Mouse (Mus musculus) heart, adult 2 months (tissue): ENCODE data around the gene Kdr. TPM values are rescaled to one million over a fixed set of nuclear protein-coding genes. Genes with fewer than 3 reads are reported as not detected.

Experiments
- DNase-seq, 2 experiments: peaks; one replicate each; pipeline ENCODE4 v3.0.0; 2021
- H3K27ac ChIP-seq: fragments of 200-600 bp; 2 replicates; pipeline ENCODE4 v1.8.1; 2022
- H3K27me3 ChIP-seq: fragments of 200-500 bp; 2 replicates; pipeline ENCODE4 v1.6.1; 2012; ENCODE audit warnings: mild to moderate bottlenecking, low read length, inconsistent platforms, mixed read lengths; ENCODE audit not compliant: control insufficient read depth, insufficient read depth
- H3K36me3 ChIP-seq: fragments of 200-500 bp; 2 replicates; pipeline ENCODE4 v1.6.1; 2012; ENCODE audit warnings: low read length, inconsistent platforms; ENCODE audit not compliant: control insufficient read depth, insufficient read depth
- H3K4me1 ChIP-seq: fragments of 200-500 bp; 2 replicates; pipeline ENCODE4 v1.6.1; 2011; ENCODE audit warnings: low read length; ENCODE audit not compliant: control insufficient read depth, insufficient read depth
- H3K4me3 ChIP-seq: fragments of 200-600 bp; 2 replicates; pipeline ENCODE4 v1.8.1; 2022
- H3K79me2 ChIP-seq: fragments of 200-500 bp; replicated peaks from 2 replicates; pipeline ENCODE4 v1.6.1; 2012; ENCODE audit warnings: mild to moderate bottlenecking, inconsistent platforms, low read length, moderate library complexity, mixed read lengths; ENCODE audit not compliant: control insufficient read depth, insufficient read depth
- H3K9ac ChIP-seq: fragments of 200-500 bp; 2 replicates; pipeline ENCODE4 v1.6.1; 2012; ENCODE audit warnings: low read depth, mild to moderate bottlenecking, control low read depth, inconsistent platforms, low read length, mixed read lengths
- CTCF ChIP-seq: fragments of 200-600 bp; IDR thresholded peaks from 2 replicates; pipeline ENCODE4 v1.8.1; 2022; ENCODE audit warnings: antibody characterized with exemption, mild to moderate bottlenecking, moderate library complexity
- EP300 ChIP-seq: fragments of 200-500 bp; IDR thresholded peaks from 2 replicates; pipeline ENCODE4 v1.6.1; 2011; ENCODE audit warnings: low read depth, low read length, control low read depth; ENCODE audit not compliant: insufficient read depth
- POLR2A ChIP-seq: fragments of 200-500 bp; IDR thresholded peaks from 2 replicates; pipeline ENCODE4 v1.6.1; 2011; ENCODE audit warnings: mild to moderate bottlenecking, low read depth, low read length, control low read depth; ENCODE audit not compliant: insufficient read depth
- WGBS: fragments of 180-500 bp; shearing (Covaris S2); methylation state at CpG from one replicate; pipeline ENCODE4 v1.1.7; 2018; 5-methylcytosine and 5-hydroxymethylcytosine counted together
- intact Hi-C: fragments of 180-260 bp; cut with DNase I; formaldehyde crosslinking; loops from one replicate; pipeline ENCODE4 v1.15.1; 2025
- polyA plus RNA-seq: library from polyadenylated mRNA; depleted of rRNA; stranded (reverse); fragments of >200 nt; gene quantifications from 2 replicates; pipeline ENCODE4 v1.2.3, GENCODE M21; 2012
- total RNA-seq, 2 experiments: library from RNA; stranded (reverse); gene quantifications; 2 replicates each; pipeline ENCODE4 v1.2.3; 2021

Kdr gene
- total and polyA plus RNA-seq, 3 experiments: 38.3 to 78.2 (median 70.7) TPM

GRCm38 (mm10) chr5:75974543-75975130 lies 3.6 kb downstream of the Kdr start:
- Histone ChIP-seq H3K27me3 (0 out of 2 replicates have a peak, but pooled peaks cover 2% of the 10 kb centered on the region), H3K36me3 (peaks cover 31% of the 10 kb centered on the region), H3K4me1 (peaks cover 6% of the 10 kb centered on the region), H3K79me2 (no peaks in the 10 kb centered on the region), H3K9ac (no peak overlapping the region; the same call in 1 of the 2 replicates), H3K27ac (peak overlapping the region; percentile 94), H3K4me3 (peak overlapping the region; percentile 82)
- intact Hi-C loops: loop anchor here (10.0 kb wide), 1 partner anchor 140 kb away; no protein-coding TSS in a partner anchor
- WGBS: 39% methylated on average over 7 of the region's 7 CpGs
- peak; percentile 38 to 51 for DNase-seq
- TF ChIP-seq CTCF (no peak), POLR2A (no peak), EP300 (peak; percentile 69; the same call in 1 of the 2 replicates)

- TF ChIP-seq POLR2A (peak; percentile 14; the same call in 1 of the 2 replicates), EP300 (peak; percentile 69; the same call in 1 of the 2 replicates), CTCF (0 out of 2 replicates have a peak, but pooled peaks have one; percentile 4)
- H3K27ac ChIP-seq: peak overlapping the region; percentile 73
- H3K4me3 ChIP-seq: no peak overlapping the region; the same call in 1 of the 2 replicates
- peaks cover 10% of the 10 kb centered on the region for H3K4me1 ChIP-seq
- intact Hi-C loops: loop anchor here (1.0 to 10.0 kb wide), 2 partner anchors 37 to 145 kb away; no protein-coding TSS in a partner anchor
- H3K9ac ChIP-seq: no peak overlapping the region
- 36% methylated on average over 3 of the region's 3 CpGs for WGBS
- peaks cover 64% of the 10 kb centered on the region for H3K36me3 ChIP-seq
- peaks cover 3% of the 10 kb centered on the region; the same call in 1 of the 2 replicates for H3K79me2 ChIP-seq
- H3K27me3 ChIP-seq: no peaks in the 10 kb centered on the region
- DNase-seq: peak in 1 of 2 experiments; percentile 33
Measured at GRCm38 (mm10) chr5:75969887-75970286, 8.4 kb downstream of the Kdr start.

- intact Hi-C loops: loop anchor here (2.0 kb wide), 2 partner anchors 14 to 18 kb away; no protein-coding TSS in a partner anchor
- no peak for DNase-seq
Measured at GRCm38 (mm10) chr5:75962558-75962957, 15.7 kb downstream of the Kdr start.

GRCm38 (mm10) chr5:75961741-75962469 lies 16.4 kb downstream of the Kdr start:
- WGBS: 20% methylated on average over 19 of the region's 19 CpGs
- intact Hi-C loops: loop anchor here (2.0 kb wide), 2 partner anchors 15 to 17 kb away; no protein-coding TSS in a partner anchor
- Histone ChIP-seq H3K4me3 (no peak overlapping the region), H3K27ac (peak overlapping the region; percentile 75), H3K79me2 (peaks cover 2% of the 10 kb centered on the region; the same call in 1 of the 2 replicates), H3K27me3 (no peaks in the 10 kb centered on the region), H3K4me1 (peaks cover 20% of the 10 kb centered on the region), H3K9ac (peak overlapping the region; percentile 2; the same call in 1 of the 2 replicates), H3K36me3 (peaks cover 76% of the 10 kb centered on the region)
- peak in 1 of 2 experiments; percentile 58 for DNase-seq
- TF ChIP-seq CTCF: no peak
- peak; percentile 73 for TF ChIP-seq POLR2A
- TF ChIP-seq EP300: peak; percentile 92

More at GRCm38 (mm10) chr5:75962558-75962957, 15.7 kb downstream of the Kdr start:
- H3K27me3 ChIP-seq: no peaks in the 10 kb centered on the region
- peaks cover 20% of the 10 kb centered on the region for H3K4me1 ChIP-seq
- peak overlapping the region; percentile 75 for H3K27ac ChIP-seq
- peak overlapping the region; percentile 2 for H3K9ac ChIP-seq
- H3K36me3 ChIP-seq: peaks cover 71% of the 10 kb centered on the region
- H3K4me3 ChIP-seq: no peak overlapping the region
- whole genome bisulfite sequencing: 61% methylated on average over 12 of the region's 12 CpGs
- peaks cover 2% of the 10 kb centered on the region; the same call in 1 of the 2 replicates for H3K79me2 ChIP-seq
- TF ChIP-seq EP300 (no peak), CTCF (no peak), POLR2A (no peak)

GRCm38 (mm10) chr5:75959809-75960208 lies 18.4 kb downstream of the Kdr start:
- H3K27ac ChIP-seq: no peak overlapping the region; the same call in 1 of the 2 replicates
- H3K4me3 ChIP-seq: no peak overlapping the region
- intact Hi-C loops: no loop called here
- no peaks in the 10 kb centered on the region for H3K79me2 ChIP-seq
- H3K4me1 ChIP-seq: peaks cover 20% of the 10 kb centered on the region
- WGBS: 55% methylated on average over 3 of the region's 3 CpGs
- no peaks in the 10 kb centered on the region for H3K27me3 ChIP-seq
- DNase-seq: no peak
- H3K36me3 ChIP-seq: peaks cover 77% of the 10 kb centered on the region
- TF ChIP-seq POLR2A: no peak
- TF ChIP-seq EP300: no peak
- no peak for TF ChIP-seq CTCF
- no peak overlapping the region for H3K9ac ChIP-seq
